Mouse (Mus musculus) neural tube, embryonic 15.5 days (tissue): Measurements from ENCODE around the gene Bin2. TPM values are rescaled to one million over a fixed set of nuclear protein-coding genes. Genes with fewer than 3 reads are reported as not detected.
A peak's percentile ranks its signal among the peaks of the same experiment; 100 is the strongest.

ENCODE experiments used
- ATAC-seq: fragments of 200-750 bp; cut with Nextera tagmentation; 2 replicates; pipeline ENCODE4 v1.8.0; 2017; ENCODE audit warnings: mild to moderate bottlenecking, moderate TSS enrichment, moderate library complexity; ENCODE audit not compliant: low FRiP score
- H3K27ac ChIP-seq: fragments of 300-500 bp; sonication (generic); replicated peaks from 2 replicates; pipeline ENCODE4 v1.5.1; 2015; ENCODE audit warnings: mild to moderate bottlenecking, inconsistent platforms
- H3K27me3 ChIP-seq: fragments of 300-500 bp; sonication (generic); replicated peaks from 2 replicates; pipeline ENCODE4 v1.6.1; 2015; ENCODE audit warnings: inconsistent platforms
- H3K36me3 ChIP-seq: fragments of 300-500 bp; sonication (generic); 2 replicates; pipeline ENCODE4 v1.6.1; 2015; ENCODE audit warnings: inconsistent platforms
- H3K4me1 ChIP-seq: fragments of 300-500 bp; sonication (generic); 2 replicates; pipeline ENCODE4 v1.6.1; 2015; ENCODE audit warnings: inconsistent platforms
- H3K4me2 ChIP-seq: fragments of 300-500 bp; sonication (generic); 2 replicates; pipeline ENCODE4 v1.6.1; 2015; ENCODE audit warnings: inconsistent platforms, mild to moderate bottlenecking, moderate library complexity
- H3K4me3 ChIP-seq: fragments of 300-500 bp; sonication (generic); replicated peaks from 2 replicates; pipeline ENCODE4 v1.5.1; 2015; ENCODE audit warnings: mild to moderate bottlenecking, inconsistent platforms
- H3K9ac ChIP-seq: fragments of 300-500 bp; sonication (generic); replicated peaks from 2 replicates; pipeline ENCODE4 v1.6.1; 2015; ENCODE audit warnings: mild to moderate bottlenecking, inconsistent platforms
- H3K9me3 ChIP-seq: fragments of 300-500 bp; sonication (generic); replicated peaks from 2 replicates; pipeline ENCODE4 v1.6.1; 2016; ENCODE audit warnings: inconsistent platforms
- whole genome bisulfite sequencing: fragments of 180-500 bp; shearing (Covaris S2); methylation state at CpG from one replicate; pipeline ENCODE4 v1.1.7; 2015; ENCODE audit warnings: mixed read lengths; 5-methylcytosine and 5-hydroxymethylcytosine counted together
- polyA plus RNA-seq: library from polyadenylated mRNA; unstranded; fragments of >200 nt; fragmentation: Nextera tagmentation; extraction: Ambion mirVana; gene quantifications from 2 replicates; pipeline ENCODE4 v1.2.1, GENCODE M21; 2015

Gene Bin2
- polyA plus RNA-seq, 1 experiment from 2014 or later, result 2.6 TPM

DNA sequence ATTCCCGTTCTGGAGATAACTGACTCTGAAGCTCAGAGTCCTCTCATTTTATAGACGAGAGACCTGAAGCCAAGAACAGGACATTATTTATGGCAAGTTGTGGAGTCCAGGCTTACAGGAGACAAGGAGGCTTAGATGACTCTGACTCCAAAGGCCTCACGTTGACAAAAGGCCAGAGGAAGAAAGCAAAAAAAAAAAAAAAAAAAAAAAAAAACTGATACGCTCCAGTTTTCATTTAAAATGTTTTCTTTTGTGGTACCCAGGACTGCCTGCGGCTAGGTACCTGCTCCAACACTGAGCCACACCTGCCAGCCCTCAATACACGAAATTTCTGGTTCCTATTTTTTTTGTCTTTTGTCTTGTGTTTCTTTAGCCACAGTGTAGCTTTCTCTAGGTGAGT lies 1.9 kb downstream of the Bin2 start:
- H3K4me3 ChIP-seq, result no peak overlapping the region
- no peak overlapping the region for H3K4me2 ChIP-seq
- no peak for ATAC-seq
- 47% methylated on average over 6 of the region's 6 CpGs for WGBS
- H3K4me1 ChIP-seq, result 0 out of 2 replicates have a peak, but pooled peaks cover 11% of the 10 kb centered on the region
- H3K9ac ChIP-seq, result no peak overlapping the region
- H3K27ac ChIP-seq, result no peak overlapping the region
- H3K9me3 ChIP-seq, result no peaks in the 10 kb centered on the region
- H3K27me3 ChIP-seq, result 0 out of 2 replicates have a peak, but pooled peaks cover 4% of the 10 kb centered on the region
- no peaks in the 10 kb centered on the region for H3K36me3 ChIP-seq

- no peak for ATAC-seq
- H3K4me3 ChIP-seq, result no peak overlapping the region
- no peaks in the 10 kb centered on the region for H3K9me3 ChIP-seq
- H3K4me2 ChIP-seq, result no peak overlapping the region
- H3K9ac ChIP-seq, result no peak overlapping the region
- H3K36me3 ChIP-seq, result no peaks in the 10 kb centered on the region
- H3K27me3 ChIP-seq, result 0 out of 2 replicates have a peak, but pooled peaks cover 4% of the 10 kb centered on the region
- H3K27ac ChIP-seq, result no peak overlapping the region
- 15% methylated on average over 12 of the region's 12 CpGs for WGBS
- 0 out of 2 replicates have a peak, but pooled peaks cover 11% of the 10 kb centered on the region for H3K4me1 ChIP-seq
Measured at GRCm38 (mm10) chr15:100666851-100667250, 2.5 kb downstream of the Bin2 start.

DNA sequence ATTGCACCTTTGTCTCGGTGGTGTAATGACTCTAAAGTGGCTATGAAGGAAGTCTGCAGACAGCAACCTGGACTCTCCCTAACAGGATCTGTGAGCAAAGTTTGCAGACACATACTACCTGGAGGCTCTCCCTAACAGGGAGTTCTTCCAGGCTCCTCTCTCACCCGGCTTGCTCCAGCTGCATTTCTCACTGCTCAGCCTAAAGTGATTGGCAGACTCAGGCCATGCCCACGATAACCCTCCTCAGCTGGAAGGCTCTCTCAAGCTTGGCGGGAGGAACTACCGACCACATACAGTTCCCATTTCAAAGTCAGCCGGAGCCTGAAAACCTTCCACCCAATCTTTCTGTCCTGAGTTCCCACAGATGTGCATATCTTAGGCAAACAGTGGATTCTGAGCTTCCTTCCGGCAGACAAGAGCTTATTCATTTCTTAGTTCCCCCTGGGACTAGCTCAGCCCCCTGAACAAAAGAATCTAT lies 3.1 kb downstream of the Bin2 start:
- Histone ChIP-seq H3K4me2 (0 out of 2 replicates have a peak overlapping the region, but pooled peaks have one; percentile 0), H3K27ac (no peak overlapping the region), H3K36me3 (no peaks in the 10 kb centered on the region), H3K27me3 (0 out of 2 replicates have a peak, but pooled peaks cover 4% of the 10 kb centered on the region), H3K9ac (no peak overlapping the region), H3K9me3 (no peaks in the 10 kb centered on the region), H3K4me3 (no peak overlapping the region), H3K4me1 (0 out of 2 replicates have a peak, but pooled peaks cover 11% of the 10 kb centered on the region)
- 4% methylated on average over 7 of the region's 7 CpGs for WGBS
- ATAC-seq, result no peak

DNA sequence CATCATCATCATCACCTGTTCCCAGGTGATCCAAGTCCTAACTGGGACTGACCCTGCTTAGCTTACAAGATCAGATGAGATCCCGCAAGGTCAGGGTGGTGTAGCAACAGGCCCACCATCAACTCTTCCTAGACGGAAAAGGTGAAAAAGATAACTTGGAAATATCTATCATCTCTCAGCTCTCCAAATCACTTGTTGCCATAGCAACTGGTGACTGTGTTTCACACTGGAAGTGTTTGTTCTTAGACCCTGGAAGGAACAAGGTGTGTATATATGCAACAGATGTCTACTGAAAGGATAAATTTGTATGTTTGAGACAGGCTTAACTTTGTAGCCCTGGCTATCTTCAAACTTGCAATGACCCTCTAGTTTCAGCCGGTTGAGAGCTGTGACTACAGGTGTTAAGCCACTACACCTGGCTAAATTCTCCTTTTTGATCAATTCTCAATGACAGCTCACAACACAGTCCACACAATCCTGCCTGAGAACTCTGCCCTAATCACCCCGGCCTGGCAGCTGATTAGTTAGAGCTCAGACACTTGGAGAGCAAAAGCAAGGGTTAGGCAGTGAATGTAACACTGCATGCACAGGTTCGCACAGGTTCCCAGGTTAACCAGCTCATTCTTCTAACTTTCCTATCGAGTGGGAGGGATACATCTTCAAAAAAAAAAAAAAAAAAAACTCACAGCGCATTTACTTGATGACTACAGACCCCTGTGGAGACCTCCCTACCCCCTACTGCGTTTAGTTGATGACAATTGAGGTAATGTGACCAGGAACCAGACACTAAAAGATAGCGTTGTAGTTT lies 3.7 kb downstream of the Bin2 start:
- Histone ChIP-seq H3K27ac (no peak overlapping the region), H3K27me3 (0 out of 2 replicates have a peak, but pooled peaks cover 4% of the 10 kb centered on the region), H3K9ac (no peak overlapping the region), H3K4me2 (no peak overlapping the region), H3K9me3 (no peaks in the 10 kb centered on the region), H3K36me3 (no peaks in the 10 kb centered on the region), H3K4me1 (0 out of 2 replicates have a peak, but pooled peaks cover 11% of the 10 kb centered on the region), H3K4me3 (no peak overlapping the region)
- ATAC-seq, result no peak
- 27% methylated on average over 9 of the region's 9 CpGs for WGBS

DNA sequence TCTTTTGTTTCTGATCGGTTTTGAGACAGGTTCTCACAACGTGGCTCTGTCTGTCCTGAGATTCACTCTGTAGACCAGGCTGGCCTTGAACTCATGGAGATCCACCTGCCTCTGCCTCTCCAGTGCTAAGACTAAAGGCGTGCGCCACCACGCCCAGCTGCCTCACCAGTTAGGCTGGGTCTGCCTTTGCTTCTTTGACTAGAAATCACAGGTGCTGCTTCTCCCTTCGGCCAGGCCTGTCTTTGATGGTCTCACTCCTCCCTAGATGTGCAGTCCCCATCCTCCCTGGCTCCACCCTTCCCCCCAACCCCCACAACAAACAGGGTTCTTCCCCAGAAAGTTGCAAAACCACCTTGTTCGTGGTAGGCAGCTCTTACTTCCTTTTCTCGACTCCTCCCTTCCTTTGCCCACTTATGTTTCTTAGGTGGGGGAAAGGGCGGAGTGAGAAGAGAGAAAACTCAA lies 4.5 kb downstream of the Bin2 start:
- no peak overlapping the region for H3K27ac ChIP-seq
- H3K9ac ChIP-seq, result no peak overlapping the region
- H3K4me1 ChIP-seq, result 0 out of 2 replicates have a peak, but pooled peaks cover 11% of the 10 kb centered on the region
- H3K27me3 ChIP-seq, result 0 out of 2 replicates have a peak, but pooled peaks cover 4% of the 10 kb centered on the region
- WGBS, result 77% methylated on average over 9 of the region's 9 CpGs
- no peak for ATAC-seq
- H3K9me3 ChIP-seq, result no peaks in the 10 kb centered on the region
- H3K36me3 ChIP-seq, result no peaks in the 10 kb centered on the region
- no peak overlapping the region for H3K4me3 ChIP-seq
- no peak overlapping the region for H3K4me2 ChIP-seq

DNA sequence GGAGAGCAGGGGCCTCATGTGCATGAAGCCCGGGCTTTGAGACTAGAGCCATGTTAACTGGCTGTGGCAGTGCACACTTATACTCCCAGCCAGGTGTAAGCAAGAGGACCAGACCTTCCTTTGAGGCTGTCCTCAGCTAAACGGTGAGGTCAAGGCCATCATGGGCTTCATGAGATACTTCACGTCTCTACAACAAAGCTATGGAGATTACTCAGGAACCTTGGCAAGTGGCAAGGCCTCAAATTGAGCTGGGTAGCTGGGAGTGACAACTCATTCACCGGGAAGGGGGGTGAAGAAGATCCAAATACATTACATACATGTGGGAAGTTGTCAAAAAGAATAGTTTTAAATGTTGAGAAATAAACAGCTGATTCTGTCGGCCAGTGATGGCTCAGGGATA lies 8.5 kb downstream of the Bin2 start:
- Histone ChIP-seq H3K36me3 (no peaks in the 10 kb centered on the region), H3K4me1 (0 out of 2 replicates have a peak, but pooled peaks cover 2% of the 10 kb centered on the region), H3K27me3 (no peaks in the 10 kb centered on the region), H3K9ac (no peak overlapping the region), H3K4me2 (no peak overlapping the region), H3K9me3 (no peaks in the 10 kb centered on the region), H3K4me3 (no peak overlapping the region), H3K27ac (no peak overlapping the region)
- 95% methylated on average over 5 of the region's 5 CpGs for WGBS
- no peak for ATAC-seq

GRCm38 (mm10) chr15:100660306-100660705 lies 9.0 kb downstream of the Bin2 start:
- no peak for ATAC-seq
- Histone ChIP-seq H3K27ac (no peak overlapping the region), H3K4me1 (no peaks in the 10 kb centered on the region), H3K36me3 (no peaks in the 10 kb centered on the region), H3K9ac (no peak overlapping the region), H3K27me3 (no peaks in the 10 kb centered on the region), H3K4me3 (no peak overlapping the region), H3K4me2 (no peak overlapping the region), H3K9me3 (no peaks in the 10 kb centered on the region)
- 82% methylated on average over 9 of the region's 9 CpGs for WGBS

- no peak for ATAC-seq
- WGBS, result 90% methylated on average over 5 of the region's 5 CpGs
- no peak overlapping the region for H3K4me2 ChIP-seq
Measured at GRCm38 (mm10) chr15:100655201-100655600, 14.2 kb downstream of the Bin2 start.

GRCm38 (mm10) chr15:100654271-100654670 lies 15.1 kb downstream of the Bin2 start:
- no peak overlapping the region for H3K9ac ChIP-seq
- no peak overlapping the region for H3K4me3 ChIP-seq
- H3K4me2 ChIP-seq, result no peak overlapping the region
- H3K27ac ChIP-seq, result no peak overlapping the region
- no peaks in the 10 kb centered on the region for H3K27me3 ChIP-seq
- whole genome bisulfite sequencing, result 84% methylated on average over 1 of the region's 1 CpGs
- no peaks in the 10 kb centered on the region for H3K36me3 ChIP-seq
- no peaks in the 10 kb centered on the region for H3K9me3 ChIP-seq
- no peak for ATAC-seq
- no peaks in the 10 kb centered on the region for H3K4me1 ChIP-seq

More at GRCm38 (mm10) chr15:100655201-100655600, 14.2 kb downstream of the Bin2 start:
- H3K9me3 ChIP-seq, result no peaks in the 10 kb centered on the region
- H3K9ac ChIP-seq, result no peak overlapping the region
- H3K4me3 ChIP-seq, result no peak overlapping the region
- no peaks in the 10 kb centered on the region for H3K27me3 ChIP-seq
- no peaks in the 10 kb centered on the region for H3K4me1 ChIP-seq
- H3K36me3 ChIP-seq, result no peaks in the 10 kb centered on the region
- no peak overlapping the region for H3K27ac ChIP-seq

- no peaks in the 10 kb centered on the region for H3K9me3 ChIP-seq
- no peaks in the 10 kb centered on the region for H3K36me3 ChIP-seq
- ATAC-seq, result no peak
- no peak overlapping the region for H3K4me2 ChIP-seq
- no peak overlapping the region for H3K9ac ChIP-seq
- H3K4me1 ChIP-seq, result no peaks in the 10 kb centered on the region
- no peaks in the 10 kb centered on the region for H3K27me3 ChIP-seq
- no peak overlapping the region for H3K27ac ChIP-seq
- no peak overlapping the region for H3K4me3 ChIP-seq
- whole genome bisulfite sequencing, result 87% methylated on average over 9 of the region's 9 CpGs
Measured at GRCm38 (mm10) chr15:100651610-100652009, 17.7 kb downstream of the Bin2 start.

DNA sequence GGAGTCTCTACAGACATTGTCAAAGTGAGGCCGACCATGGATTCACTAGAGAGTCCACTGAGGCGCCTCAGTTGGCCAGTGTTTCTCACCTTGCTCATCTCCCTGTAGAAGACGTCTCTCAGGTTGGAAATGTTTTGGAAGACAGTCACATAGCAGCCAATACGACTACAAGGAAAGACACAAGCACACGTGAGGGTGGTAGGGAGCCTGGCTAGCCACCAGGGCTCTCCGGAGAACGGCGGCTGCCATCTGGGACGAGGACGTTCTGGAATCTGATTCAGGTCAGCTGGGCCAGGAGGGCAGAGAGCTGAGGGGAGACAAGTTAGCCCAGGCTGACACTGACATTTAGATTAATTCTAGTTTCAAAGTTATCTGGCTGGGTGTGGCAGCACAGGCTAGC lies 19.2 kb downstream of the Bin2 start:
- ATAC-seq, result no peak
- Histone ChIP-seq H3K9me3 (no peaks in the 10 kb centered on the region), H3K27me3 (no peaks in the 10 kb centered on the region), H3K4me1 (no peaks in the 10 kb centered on the region), H3K4me2 (no peak overlapping the region), H3K9ac (no peak overlapping the region), H3K4me3 (no peak overlapping the region), H3K27ac (no peak overlapping the region), H3K36me3 (no peaks in the 10 kb centered on the region)
- WGBS, result 86% methylated on average over 10 of the region's 10 CpGs

DNA sequence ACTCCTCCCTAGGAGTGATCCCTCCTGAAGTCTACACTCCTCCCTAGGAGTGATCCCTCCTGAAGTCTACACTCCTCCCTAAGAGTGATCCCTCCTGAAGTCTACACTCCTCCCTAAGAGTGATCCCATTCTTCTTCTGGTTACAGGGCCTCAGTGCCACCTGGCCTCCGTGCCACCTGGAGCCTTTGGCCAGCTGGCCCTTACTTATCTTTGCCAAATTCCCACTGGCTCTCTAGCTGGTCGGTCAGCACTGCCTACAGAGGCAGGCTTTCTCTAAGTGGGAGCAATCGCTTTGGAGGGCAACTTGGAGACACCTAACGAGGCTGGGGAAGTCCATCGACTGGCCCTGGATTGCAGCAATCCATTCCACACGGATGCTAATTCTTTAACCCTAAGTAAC lies 23.2 kb downstream of the Bin2 start:
- Histone ChIP-seq H3K4me2 (no peak overlapping the region), H3K27me3 (no peaks in the 10 kb centered on the region), H3K27ac (no peak overlapping the region), H3K9ac (no peak overlapping the region), H3K9me3 (no peaks in the 10 kb centered on the region), H3K4me3 (no peak overlapping the region), H3K4me1 (no peaks in the 10 kb centered on the region), H3K36me3 (no peaks in the 10 kb centered on the region)
- 83% methylated on average over 6 of the region's 6 CpGs for WGBS
- no peak for ATAC-seq
